Mouse (Mus musculus) midbrain, embryonic 11.5 days (tissue): ENCODE measurements around the gene Men1. TPM values are rescaled to one million over a fixed set of nuclear protein-coding genes. Genes with fewer than 3 reads are reported as not detected.

ENCODE experiments used
- ATAC-seq: fragments of 200-750 bp; cut with Nextera tagmentation; 2 replicates; pipeline ENCODE4 v1.8.0; 2017; ENCODE audit warnings: moderate TSS enrichment, moderate library complexity; ENCODE audit not compliant: low FRiP score
- DNase-seq: peaks from one replicate; pipeline ENCODE4 v3.0.0; 2015; ENCODE audit warnings: low spot score; ENCODE audit errors: missing footprints
- H3K27ac ChIP-seq: fragments of 300-500 bp; sonication (generic); 2 replicates; pipeline ENCODE4 v1.5.1; 2014; ENCODE audit warnings: low read depth, low read length
- H3K27me3 ChIP-seq: fragments of 300-500 bp; sonication (generic); 2 replicates; pipeline ENCODE4 v1.6.1; 2014; ENCODE audit warnings: mild to moderate bottlenecking, low read length, moderate library complexity, mixed read lengths; ENCODE audit not compliant: control insufficient read depth, insufficient read depth
- H3K36me3 ChIP-seq: fragments of 300-500 bp; sonication (generic); 2 replicates; pipeline ENCODE4 v1.6.1; 2014; ENCODE audit warnings: mild to moderate bottlenecking, low read length, moderate library complexity, mixed read lengths; ENCODE audit not compliant: control insufficient read depth, insufficient read depth
- H3K4me1 ChIP-seq: fragments of 300-500 bp; sonication (generic); 2 replicates; pipeline ENCODE4 v1.6.1; 2014; ENCODE audit warnings: low read length; ENCODE audit not compliant: control insufficient read depth, insufficient read depth
- H3K4me2 ChIP-seq: fragments of 300-500 bp; sonication (generic); 2 replicates; pipeline ENCODE4 v1.6.1; 2014; ENCODE audit warnings: mild to moderate bottlenecking, moderate library complexity
- H3K4me3 ChIP-seq: fragments of 300-500 bp; sonication (generic); 2 replicates; pipeline ENCODE4 v1.5.1; 2014; ENCODE audit warnings: low read depth, low read length
- H3K9ac ChIP-seq: fragments of 300-500 bp; sonication (generic); 2 replicates; pipeline ENCODE4 v1.6.1; 2014; ENCODE audit warnings: low read length
- H3K9me3 ChIP-seq: fragments of 300-500 bp; sonication (generic); 2 replicates; pipeline ENCODE4 v1.6.1; 2016; ENCODE audit warnings: low read length; ENCODE audit not compliant: control insufficient read depth
- WGBS: fragments of 180-500 bp; shearing (Covaris S2); extraction: QIAGEN DNeasy Blood & Tissue Kit; methylation state at CpG from one replicate; pipeline ENCODE4 v1.1.7; 2014; 5-methylcytosine and 5-hydroxymethylcytosine counted together
- polyA plus RNA-seq: library from polyadenylated mRNA; unstranded; fragments of >200 nt; fragmentation: Nextera tagmentation; extraction: Ambion mirVana; gene quantifications from 2 replicates; pipeline ENCODE4 v1.2.1, GENCODE M21; 2014

The Men1 gene
- polyA plus RNA-seq, 1 experiment from 2014 or later, result 54.7 TPM

DNA sequence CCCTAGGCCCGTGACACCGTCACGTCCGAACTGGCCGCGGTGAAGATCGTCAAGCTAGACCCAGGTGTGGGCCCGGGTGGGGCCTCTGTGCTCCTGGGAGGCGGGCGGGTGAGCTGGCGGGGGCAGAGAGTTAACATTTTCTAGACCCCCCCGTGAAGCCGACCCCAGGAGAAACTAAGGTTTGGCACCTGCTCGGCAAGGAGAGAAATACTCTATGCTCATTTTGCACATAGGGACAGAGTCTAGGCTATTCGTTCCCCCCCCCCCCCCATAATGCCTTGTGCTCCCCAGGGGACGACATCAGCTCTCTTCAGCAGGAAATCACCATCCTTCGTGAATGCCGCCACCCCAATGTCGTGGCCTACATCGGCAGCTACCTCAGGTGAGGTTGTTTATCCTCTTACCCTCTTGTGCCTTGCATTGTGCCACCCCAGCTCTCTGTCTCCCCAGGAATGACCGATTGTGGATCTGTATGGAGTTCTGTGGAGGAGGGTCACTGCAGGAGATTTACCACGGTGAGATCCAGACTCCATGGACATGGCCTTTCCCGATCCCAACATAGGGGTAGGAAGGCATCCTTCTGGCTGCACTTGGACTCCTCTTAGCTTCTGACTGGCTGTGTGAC lies 6.8 kb downstream of the Men1 start:
- DNase-seq, result peak; percentile 88
- H3K4me2 ChIP-seq, result peak overlapping the region; percentile 78
- ATAC-seq, result no peak; the same call in 1 of the 2 replicates
- 11% methylated on average over 23 of the region's 23 CpGs for WGBS
- no peaks in the 10 kb centered on the region for H3K27me3 ChIP-seq
- peaks cover 5% of the 10 kb centered on the region for H3K4me1 ChIP-seq
- H3K9me3 ChIP-seq, result no peaks in the 10 kb centered on the region
- peaks cover 12% of the 10 kb centered on the region for H3K36me3 ChIP-seq
- H3K9ac ChIP-seq, result peak overlapping the region; percentile 64
- H3K27ac ChIP-seq, result no peak overlapping the region
- H3K4me3 ChIP-seq, result peak overlapping the region; percentile 49

DNA sequence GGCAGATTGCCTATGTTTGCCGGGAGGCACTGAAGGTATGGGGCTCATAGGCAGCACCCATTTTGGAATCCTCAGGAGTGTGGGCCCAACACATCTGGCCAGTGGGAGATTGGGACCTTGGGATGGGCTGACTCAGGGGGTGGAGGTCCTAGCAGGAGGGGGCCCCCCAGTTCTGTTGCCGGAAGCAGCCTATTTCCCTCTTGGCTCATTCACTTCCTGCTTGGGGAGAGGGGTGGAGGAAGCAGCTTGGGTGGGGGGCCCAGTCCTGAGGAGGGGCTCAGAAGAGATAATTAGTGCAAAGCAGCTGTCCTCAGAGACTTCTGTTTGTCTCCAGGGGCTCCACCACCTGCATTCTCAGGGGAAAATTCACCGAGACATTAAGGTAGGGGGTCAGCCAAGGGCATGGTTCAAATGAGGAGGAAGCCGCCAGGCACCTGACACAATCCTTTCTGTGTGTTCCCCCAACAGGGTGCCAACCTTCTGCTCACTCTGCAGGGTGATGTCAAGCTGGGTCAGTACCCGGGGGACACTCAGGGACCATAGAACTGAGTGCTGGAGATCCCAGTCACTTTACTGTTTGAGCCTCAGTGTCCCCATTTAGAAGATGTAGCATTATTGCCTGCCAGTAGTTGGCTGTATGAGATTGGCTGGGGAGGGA lies 7.6 kb downstream of the Men1 start:
- no peaks in the 10 kb centered on the region for H3K27me3 ChIP-seq
- no peak for ATAC-seq
- H3K9me3 ChIP-seq, result no peaks in the 10 kb centered on the region
- WGBS, result 79% methylated on average over 5 of the region's 5 CpGs
- no peak overlapping the region for H3K27ac ChIP-seq
- H3K4me1 ChIP-seq, result peaks cover 3% of the 10 kb centered on the region; the same call in 1 of the 2 replicates
- peak; percentile 77 for DNase-seq
- no peak overlapping the region for H3K9ac ChIP-seq
- no peak overlapping the region for H3K4me3 ChIP-seq
- peaks cover 12% of the 10 kb centered on the region for H3K36me3 ChIP-seq
- no peak overlapping the region for H3K4me2 ChIP-seq

DNA sequence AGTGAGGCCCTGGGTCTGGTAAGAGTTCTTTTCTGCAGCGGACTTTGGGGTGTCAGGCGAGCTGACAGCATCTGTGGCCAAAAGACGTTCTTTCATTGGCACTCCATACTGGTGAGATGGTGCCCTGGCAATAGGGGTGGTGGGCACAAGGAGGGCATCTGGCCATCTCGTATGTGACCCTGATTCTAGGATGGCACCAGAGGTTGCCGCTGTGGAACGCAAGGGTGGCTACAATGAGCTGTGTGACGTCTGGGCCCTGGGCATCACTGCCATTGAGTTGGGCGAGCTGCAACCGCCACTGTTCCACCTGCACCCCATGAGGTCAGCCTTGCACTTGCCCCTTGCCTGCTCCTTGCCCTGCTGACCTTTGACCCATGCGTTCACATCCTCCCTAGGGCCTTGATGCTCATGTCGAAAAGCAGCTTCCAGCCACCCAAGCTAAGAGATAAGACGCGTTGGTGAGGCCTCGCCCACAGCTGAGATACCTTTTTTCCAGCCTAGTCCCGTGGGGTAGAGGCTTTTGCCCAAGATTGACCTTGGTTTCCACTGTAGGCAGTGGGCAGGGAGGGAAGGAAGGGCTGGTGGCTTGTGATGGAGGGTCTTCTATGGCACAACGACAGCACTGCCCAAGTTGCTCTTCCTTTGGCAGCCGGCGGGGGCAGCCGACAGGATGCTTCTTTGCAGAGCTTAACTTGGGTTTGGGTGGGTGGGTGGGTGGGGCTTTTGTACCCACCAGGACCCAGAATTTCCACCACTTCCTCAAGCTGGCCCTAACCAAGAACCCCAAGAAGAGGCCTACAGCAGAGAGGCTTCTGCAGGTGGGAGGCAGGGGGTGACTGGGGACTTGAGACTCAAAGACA lies 8.5 kb downstream of the Men1 start:
- 85% methylated on average over 19 of the region's 19 CpGs for WGBS
- no peak for ATAC-seq
- H3K9ac ChIP-seq, result no peak overlapping the region
- H3K27me3 ChIP-seq, result no peaks in the 10 kb centered on the region
- no peak overlapping the region for H3K27ac ChIP-seq
- H3K9me3 ChIP-seq, result no peaks in the 10 kb centered on the region
- H3K36me3 ChIP-seq, result peaks cover 7% of the 10 kb centered on the region
- no peak overlapping the region for H3K4me2 ChIP-seq
- DNase-seq, result peak; percentile 44
- H3K4me1 ChIP-seq, result peaks cover 3% of the 10 kb centered on the region; the same call in 1 of the 2 replicates
- no peak overlapping the region for H3K4me3 ChIP-seq

DNA sequence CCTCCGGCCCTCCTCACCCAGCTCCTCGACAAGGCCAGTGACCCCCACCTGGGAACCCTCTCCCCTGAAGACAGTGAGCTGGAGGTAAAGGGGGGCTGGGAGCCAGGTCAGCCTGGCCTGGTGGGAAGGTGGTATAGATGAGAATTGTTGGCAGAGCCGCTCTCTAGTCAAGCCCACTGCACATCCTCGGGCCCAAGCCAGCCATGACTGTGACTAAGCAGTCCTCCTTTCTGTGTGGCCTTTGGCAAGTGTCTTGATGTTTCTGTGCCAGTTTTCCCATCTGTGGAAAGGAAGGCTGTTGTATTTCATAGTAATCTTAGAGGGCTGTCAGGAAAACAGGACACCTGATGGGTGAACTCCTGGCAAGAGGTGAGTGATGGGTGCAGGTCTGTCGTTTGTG lies 9.2 kb downstream of the Men1 start:
- 89% methylated on average over 5 of the region's 5 CpGs for WGBS
- H3K27ac ChIP-seq, result no peak overlapping the region
- no peaks in the 10 kb centered on the region for H3K27me3 ChIP-seq
- H3K9me3 ChIP-seq, result no peaks in the 10 kb centered on the region
- no peak overlapping the region for H3K4me3 ChIP-seq
- peaks cover 5% of the 10 kb centered on the region; the same call in 1 of the 2 replicates for H3K36me3 ChIP-seq
- H3K9ac ChIP-seq, result no peak overlapping the region
- ATAC-seq (no peak), DNase-seq (no peak)
- no peak overlapping the region for H3K4me2 ChIP-seq
- H3K4me1 ChIP-seq, result peaks cover 3% of the 10 kb centered on the region; the same call in 1 of the 2 replicates

DNA sequence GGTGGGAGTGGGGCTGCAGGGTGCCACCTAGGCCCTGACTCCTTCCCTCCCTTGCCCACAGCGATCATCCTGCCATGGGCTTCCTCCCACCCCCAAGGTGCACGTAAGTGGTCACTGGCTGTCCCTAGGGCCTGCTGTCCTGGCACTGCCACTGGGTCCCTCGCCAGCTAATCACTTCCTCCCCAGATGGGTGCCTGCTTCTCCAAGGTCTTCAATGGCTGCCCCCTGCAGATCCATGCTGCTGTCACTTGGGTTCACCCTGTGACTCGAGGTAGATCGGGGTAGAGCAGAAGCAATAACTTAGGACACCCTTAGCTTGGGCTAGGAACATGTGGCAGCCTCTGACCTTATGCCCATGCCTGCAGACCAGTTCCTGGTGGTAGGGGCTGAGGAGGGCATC lies 11.2 kb downstream of the Men1 start:
- Histone ChIP-seq H3K4me1 (peaks cover 5% of the 10 kb centered on the region; the same call in 1 of the 2 replicates), H3K27me3 (no peaks in the 10 kb centered on the region), H3K4me2 (no peak overlapping the region), H3K36me3 (no peaks in the 10 kb centered on the region), H3K27ac (no peak overlapping the region), H3K9ac (no peak overlapping the region), H3K9me3 (no peaks in the 10 kb centered on the region), H3K4me3 (no peak overlapping the region)
- 90% methylated on average over 5 of the region's 5 CpGs for WGBS
- ATAC-seq, result no peak
- no peak for DNase-seq

DNA sequence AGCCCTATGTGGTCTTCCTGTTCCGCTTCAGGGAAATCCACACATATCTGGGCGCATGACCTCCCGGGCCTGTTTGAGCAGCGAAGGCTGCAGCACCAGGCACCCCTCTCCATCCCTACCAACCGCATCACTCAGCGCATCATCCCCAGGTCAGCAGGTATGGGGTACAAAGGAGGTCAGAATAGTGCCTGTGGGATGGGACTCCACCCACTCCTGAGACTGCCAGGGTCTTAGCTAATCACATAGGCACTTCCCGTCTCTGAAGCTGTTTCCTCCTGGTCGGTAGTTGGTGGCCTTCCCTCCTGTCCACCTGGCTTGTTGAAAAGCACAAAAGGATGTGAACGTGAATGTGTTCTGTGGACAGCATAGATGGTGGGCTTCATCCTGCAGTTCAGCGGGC lies 11.9 kb downstream of the Men1 start:
- no peak overlapping the region for H3K9ac ChIP-seq
- no peak overlapping the region for H3K27ac ChIP-seq
- no peaks in the 10 kb centered on the region for H3K9me3 ChIP-seq
- no peak for DNase-seq
- H3K36me3 ChIP-seq, result no peaks in the 10 kb centered on the region
- H3K4me1 ChIP-seq, result peaks cover 2% of the 10 kb centered on the region; the same call in 1 of the 2 replicates
- H3K4me2 ChIP-seq, result no peak overlapping the region
- 89% methylated on average over 10 of the region's 10 CpGs for WGBS
- no peak overlapping the region for H3K4me3 ChIP-seq
- H3K27me3 ChIP-seq, result no peaks in the 10 kb centered on the region
- ATAC-seq, result no peak

DNA sequence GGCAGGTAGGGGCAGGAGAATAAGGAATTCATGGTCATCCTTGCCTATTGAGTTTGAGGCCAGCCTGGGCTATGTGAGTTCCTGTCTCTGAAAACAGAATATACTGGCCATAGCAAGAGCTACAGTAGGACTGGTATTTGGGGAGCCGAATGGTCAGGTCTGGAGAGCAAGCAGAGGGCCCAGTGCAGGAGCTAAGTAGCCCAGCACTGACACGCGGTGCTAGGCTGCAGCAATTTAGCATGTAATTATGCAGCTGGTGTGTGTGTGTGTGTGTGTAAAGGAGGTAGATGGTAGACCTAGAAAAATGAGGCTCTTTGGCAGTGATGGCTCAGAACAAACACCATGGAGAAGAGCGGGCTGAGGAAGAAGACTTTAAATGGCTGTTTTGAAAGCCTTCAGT lies 12.8 kb downstream of the Men1 start:
- ATAC-seq (no peak), DNase-seq (peak; percentile 51)
- 95% methylated on average over 4 of the region's 4 CpGs for WGBS
- Histone ChIP-seq H3K9me3 (no peaks in the 10 kb centered on the region), H3K27ac (no peak overlapping the region), H3K4me1 (peaks cover 2% of the 10 kb centered on the region; the same call in 1 of the 2 replicates), H3K27me3 (no peaks in the 10 kb centered on the region), H3K4me2 (no peak overlapping the region), H3K9ac (no peak overlapping the region), H3K36me3 (no peaks in the 10 kb centered on the region), H3K4me3 (no peak overlapping the region)

DNA sequence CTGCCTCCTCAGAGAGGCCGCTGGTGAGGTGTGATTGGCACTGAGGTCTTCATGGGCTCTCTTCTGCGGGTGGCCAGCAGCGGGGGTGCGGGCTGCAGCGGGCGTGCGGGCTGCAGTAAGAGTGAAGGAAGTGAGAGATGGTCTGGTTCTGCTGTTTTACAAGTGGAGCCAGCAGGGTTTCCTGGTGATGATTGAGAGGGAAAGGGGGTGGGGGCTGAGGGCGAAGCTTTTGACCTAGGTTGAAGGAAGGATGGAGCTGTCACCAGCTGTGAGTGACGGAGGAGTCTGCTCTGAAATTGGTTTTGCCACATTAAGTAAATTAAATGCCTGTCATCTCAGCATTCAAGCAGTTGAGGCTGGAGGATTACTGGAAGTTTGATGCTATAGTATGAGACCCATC lies 13.9 kb downstream of the Men1 start:
- Histone ChIP-seq H3K27ac (no peak overlapping the region), H3K9me3 (no peaks in the 10 kb centered on the region), H3K4me2 (no peak overlapping the region), H3K4me1 (peaks cover 2% of the 10 kb centered on the region; the same call in 1 of the 2 replicates), H3K36me3 (no peaks in the 10 kb centered on the region), H3K27me3 (no peaks in the 10 kb centered on the region), H3K4me3 (no peak overlapping the region), H3K9ac (no peak overlapping the region)
- ATAC-seq (no peak), DNase-seq (peak; percentile 83)
- 70% methylated on average over 9 of the region's 9 CpGs for WGBS
